Mouse (Mus musculus) liver, embryonic 12.5 days (tissue): Measurements from ENCODE around the gene Nmnat1. TPM values are rescaled to one million over a fixed set of nuclear protein-coding genes. Genes with fewer than 3 reads are reported as not detected.
A peak's percentile ranks its signal among the peaks of the same experiment; 100 is the strongest.
"Not testable (repeated sequence)": the region's sequence is repeated elsewhere in the genome, so short reads cannot be mapped to it uniquely, and the experiment has no call there.

Experiments used
- ATAC-seq: fragments of 200-750 bp; cut with Nextera tagmentation; 2 replicates; pipeline ENCODE4 v1.8.0; 2017; ENCODE audit warnings: moderate number of reproducible peaks, mild to moderate bottlenecking, moderate library complexity
- H3K27ac ChIP-seq: fragments of 300-500 bp; sonication (generic); 2 replicates; pipeline ENCODE4 v1.5.1; 2016; ENCODE audit warnings: mild to moderate bottlenecking
- H3K27me3 ChIP-seq: fragments of 300-500 bp; sonication (generic); replicated peaks from 2 replicates; pipeline ENCODE4 v1.6.1; 2016; ENCODE audit warnings: mild to moderate bottlenecking, moderate library complexity
- H3K36me3 ChIP-seq: fragments of 300-500 bp; sonication (generic); 2 replicates; pipeline ENCODE4 v1.6.1; 2016; ENCODE audit warnings: mild to moderate bottlenecking, moderate library complexity
- H3K4me1 ChIP-seq: fragments of 300-500 bp; sonication (generic); 2 replicates; pipeline ENCODE4 v1.6.1; 2016
- H3K4me2 ChIP-seq: fragments of 300-500 bp; sonication (generic); 2 replicates; pipeline ENCODE4 v1.6.1; 2016; ENCODE audit warnings: mild to moderate bottlenecking, moderate library complexity
- H3K4me3 ChIP-seq: fragments of 300-500 bp; sonication (generic); 2 replicates; pipeline ENCODE4 v1.5.1; 2016; ENCODE audit warnings: mild to moderate bottlenecking, moderate library complexity
- H3K9ac ChIP-seq: fragments of 300-500 bp; sonication (generic); 2 replicates; pipeline ENCODE4 v1.6.1; 2016; ENCODE audit warnings: mild to moderate bottlenecking, moderate library complexity
- H3K9me3 ChIP-seq: fragments of 300-500 bp; sonication (generic); replicated peaks from 2 replicates; pipeline ENCODE4 v1.6.1; 2016; ENCODE audit warnings: mild to moderate bottlenecking, moderate library complexity
- WGBS: fragments of 180-500 bp; shearing (Covaris S2); methylation state at CpG from one replicate; pipeline ENCODE4 v1.1.7; 2016; ENCODE audit not compliant: insufficient replicate concordance; 5-methylcytosine and 5-hydroxymethylcytosine counted together
- polyA plus RNA-seq: library from polyadenylated mRNA; unstranded; fragments of >200 nt; fragmentation: Nextera tagmentation; extraction: Ambion mirVana; gene quantifications from 2 replicates; pipeline ENCODE4 v1.2.1, GENCODE M21; 2016

Gene Nmnat1
- polyA plus RNA-seq, 1 experiment from 2014 or later, result 8.4 TPM

DNA sequence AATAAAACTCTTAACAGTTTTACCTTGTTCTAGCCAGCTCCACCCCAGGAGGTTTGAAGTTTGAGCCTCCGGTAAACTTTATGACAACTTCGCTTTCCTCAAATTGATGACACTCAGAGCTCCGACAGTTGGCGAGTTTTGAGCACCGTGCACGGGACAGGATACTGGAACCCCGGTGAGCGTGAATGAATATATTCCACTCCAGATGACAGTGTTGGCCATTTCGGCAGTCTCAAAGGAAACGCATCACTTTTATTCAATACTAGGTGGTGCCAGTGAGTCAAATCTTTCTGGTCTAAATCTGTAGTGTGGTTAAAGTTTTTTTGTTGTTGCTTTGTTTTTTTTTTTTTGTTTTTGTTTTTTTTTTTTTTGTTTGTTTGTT, 814 bp upstream of the Nmnat1 start:
- peak overlapping the region; percentile 93 for H3K4me3 ChIP-seq
- H3K36me3 ChIP-seq, result peaks cover 41% of the 10 kb centered on the region
- no peaks in the 10 kb centered on the region for H3K9me3 ChIP-seq
- WGBS, result under 1% methylated on average over 10 of the region's 10 CpGs
- ATAC-seq, result peak; percentile 16; the same call in 1 of the 2 replicates
- peak overlapping the region; percentile 82 for H3K9ac ChIP-seq
- peaks cover 24% of the 10 kb centered on the region for H3K4me1 ChIP-seq
- peak overlapping the region; percentile 79 for H3K4me2 ChIP-seq
- H3K27me3 ChIP-seq, result no peaks in the 10 kb centered on the region
- H3K27ac ChIP-seq, result peak overlapping the region; percentile 77

DNA sequence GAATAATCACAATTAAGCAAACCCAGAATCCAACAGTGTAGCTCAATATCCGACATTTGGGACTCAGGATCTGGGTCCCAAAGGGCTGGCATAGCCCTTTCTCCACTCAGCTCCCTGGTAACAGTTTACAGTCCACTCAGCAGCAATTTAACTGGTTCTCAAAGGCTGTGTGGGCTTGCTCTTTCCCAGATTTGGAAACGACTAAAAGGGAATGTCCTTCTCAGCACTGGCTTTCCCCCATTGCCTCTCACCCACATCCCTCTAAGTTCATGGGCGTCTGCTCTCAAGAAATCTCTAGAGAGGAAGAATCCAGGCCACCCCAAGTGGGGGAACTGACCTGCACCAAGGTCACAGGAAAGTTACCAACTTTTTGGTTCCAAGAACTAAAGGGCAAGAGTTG, 436 bp downstream of the Nmnat1 start:
- H3K4me2 ChIP-seq, result peak overlapping the region; percentile 79
- no peaks in the 10 kb centered on the region for H3K27me3 ChIP-seq
- ATAC-seq, result no peak
- H3K9me3 ChIP-seq, result no peaks in the 10 kb centered on the region
- peaks cover 24% of the 10 kb centered on the region for H3K4me1 ChIP-seq
- WGBS, result 43% methylated on average over 3 of the region's 3 CpGs
- peak overlapping the region; percentile 93 for H3K4me3 ChIP-seq
- peak overlapping the region; percentile 77; the same call in 1 of the 2 replicates for H3K27ac ChIP-seq
- H3K36me3 ChIP-seq, result peaks cover 30% of the 10 kb centered on the region
- H3K9ac ChIP-seq, result peak overlapping the region; percentile 82

DNA sequence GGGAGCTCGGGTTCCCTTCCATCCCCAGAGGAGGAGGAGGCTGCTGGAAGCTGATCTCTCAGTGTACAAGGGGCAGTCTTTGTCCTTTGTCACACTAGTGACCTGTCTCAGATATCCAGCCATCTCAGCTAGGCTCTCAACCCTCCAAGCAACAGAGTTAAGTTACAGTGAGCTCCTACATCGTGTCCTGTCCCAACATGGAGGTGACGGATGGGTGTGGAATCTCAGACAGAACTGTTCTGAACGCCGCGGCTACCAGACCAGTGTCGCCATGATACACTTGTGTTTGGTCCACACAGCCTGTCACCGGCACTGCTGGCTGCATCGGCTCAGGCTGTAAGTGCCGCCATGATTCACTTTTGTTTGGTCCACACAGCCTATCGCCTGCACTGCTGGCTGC, 7.9 kb downstream of the Nmnat1 start, which contains the start of gene Tmem274:
Gene Tmem274, plus strand, starts transcription at position 301 of the 400 bp plus-strand sequence.
- no peak within 1 kb of the TSS for H3K4me3 ChIP-seq
- H3K36me3 ChIP-seq, result peaks cover 13% of the 10 kb centered on the region
- no peak for ATAC-seq
- H3K27me3 ChIP-seq, result no peaks in the 10 kb centered on the region
- no peaks in the 10 kb centered on the region for H3K9me3 ChIP-seq
- WGBS, result 76% methylated on average over 11 of the region's 11 CpGs
- H3K4me2 ChIP-seq, result no peak within 1 kb of the TSS
- no peak within 1 kb of the TSS for H3K27ac ChIP-seq
- no peak within 1 kb of the TSS for H3K9ac ChIP-seq
- H3K4me1 ChIP-seq, result no peaks in the 10 kb centered on the region

DNA sequence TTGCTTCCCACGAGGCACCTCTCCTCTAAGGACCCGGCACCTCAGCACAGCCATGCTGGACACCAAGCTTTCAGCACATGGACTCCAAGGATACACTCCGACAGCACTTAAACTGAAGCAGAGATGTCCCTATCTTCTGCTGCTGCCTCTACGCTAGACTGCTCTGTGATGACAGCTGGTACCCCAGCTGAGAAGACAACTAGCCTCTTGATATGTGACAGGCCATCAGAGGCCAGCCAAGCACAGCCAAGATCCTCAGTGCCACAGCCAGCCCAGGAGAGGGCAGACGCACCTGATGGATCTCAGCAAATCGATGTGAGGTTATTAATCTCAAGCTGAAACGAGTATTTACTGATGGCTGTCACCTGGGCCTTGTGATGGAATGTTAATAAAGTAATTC, 9.9 kb downstream of the Nmnat1 start:
- H3K9me3 ChIP-seq, result no peaks in the 10 kb centered on the region
- H3K4me2 ChIP-seq, result no peak overlapping the region
- no peaks in the 10 kb centered on the region for H3K4me1 ChIP-seq
- H3K27ac ChIP-seq, result no peak overlapping the region
- ATAC-seq, result no peak
- peaks cover 13% of the 10 kb centered on the region for H3K36me3 ChIP-seq
- no peak overlapping the region for H3K4me3 ChIP-seq
- no peak overlapping the region for H3K9ac ChIP-seq
- WGBS, result 72% methylated on average over 7 of the region's 7 CpGs
- H3K27me3 ChIP-seq, result no peaks in the 10 kb centered on the region

DNA sequence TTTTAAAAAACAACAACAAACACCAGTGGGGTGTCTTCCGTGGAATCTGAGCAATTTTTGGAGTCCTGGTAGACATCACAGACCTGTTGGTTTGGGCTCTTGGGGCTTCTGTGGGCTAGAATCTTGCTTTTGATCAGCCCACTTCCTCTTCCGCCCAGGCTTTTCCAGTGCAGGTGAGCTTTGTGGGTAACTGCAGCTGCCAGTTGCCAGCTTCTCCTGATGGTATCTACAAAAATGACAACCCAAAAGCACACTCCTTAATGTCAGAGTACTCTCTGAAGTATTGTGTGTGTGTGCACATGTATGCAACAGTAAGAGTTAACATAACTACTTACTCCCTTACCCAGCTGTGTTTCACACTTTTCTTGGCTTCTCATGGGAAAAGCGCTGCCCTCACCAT, 15.4 kb downstream of the Nmnat1 start:
- no peak overlapping the region for H3K4me3 ChIP-seq
- no peak overlapping the region for H3K4me2 ChIP-seq
- H3K27ac ChIP-seq, result no peak overlapping the region
- peaks cover 32% of the 10 kb centered on the region for H3K36me3 ChIP-seq
- H3K4me1 ChIP-seq, result no peaks in the 10 kb centered on the region
- H3K27me3 ChIP-seq, result no peaks in the 10 kb centered on the region
- no peaks in the 10 kb centered on the region for H3K9me3 ChIP-seq
- H3K9ac ChIP-seq, result no peak overlapping the region
- WGBS, result 71% methylated on average over 3 of the region's 3 CpGs
- ATAC-seq, result no peak

DNA sequence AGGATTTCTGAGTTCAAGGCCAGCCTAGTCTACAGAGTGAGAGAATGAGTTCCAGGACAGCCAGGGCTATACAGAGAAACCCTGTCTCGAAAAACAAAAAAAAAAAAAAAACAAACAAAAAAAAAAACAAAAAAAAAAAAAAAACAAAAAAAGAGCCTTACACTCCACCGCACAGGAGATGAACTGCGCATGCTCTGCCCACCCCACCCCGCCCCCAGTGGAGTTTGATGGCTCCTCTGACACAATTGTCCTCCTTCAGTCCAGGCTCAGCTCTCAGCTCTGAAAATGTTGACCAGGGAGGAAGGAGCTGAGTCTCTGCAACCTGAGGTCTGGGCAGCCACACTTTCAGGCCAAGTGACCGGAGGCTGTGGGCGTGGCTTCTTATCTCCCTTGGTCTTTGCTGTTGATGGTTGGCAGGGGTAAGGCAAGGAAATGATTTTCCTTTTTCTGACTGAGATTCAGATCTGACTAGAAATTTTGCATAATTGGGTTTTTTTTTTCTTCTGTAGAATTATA, 21.5 kb downstream of the Nmnat1 start:
- Histone ChIP-seq H3K27me3 (no peaks in the 10 kb centered on the region; the same call in 1 of the 2 replicates), H3K4me2 (no peak overlapping the region), H3K4me1 (no peaks in the 10 kb centered on the region), H3K4me3 (no peak overlapping the region), H3K27ac (no peak overlapping the region), H3K9ac (no peak overlapping the region), H3K36me3 (peaks cover 7% of the 10 kb centered on the region), H3K9me3 (no peaks in the 10 kb centered on the region)
- WGBS, result 50% methylated on average over 6 of the region's 6 CpGs
- ATAC-seq, result no peak

DNA sequence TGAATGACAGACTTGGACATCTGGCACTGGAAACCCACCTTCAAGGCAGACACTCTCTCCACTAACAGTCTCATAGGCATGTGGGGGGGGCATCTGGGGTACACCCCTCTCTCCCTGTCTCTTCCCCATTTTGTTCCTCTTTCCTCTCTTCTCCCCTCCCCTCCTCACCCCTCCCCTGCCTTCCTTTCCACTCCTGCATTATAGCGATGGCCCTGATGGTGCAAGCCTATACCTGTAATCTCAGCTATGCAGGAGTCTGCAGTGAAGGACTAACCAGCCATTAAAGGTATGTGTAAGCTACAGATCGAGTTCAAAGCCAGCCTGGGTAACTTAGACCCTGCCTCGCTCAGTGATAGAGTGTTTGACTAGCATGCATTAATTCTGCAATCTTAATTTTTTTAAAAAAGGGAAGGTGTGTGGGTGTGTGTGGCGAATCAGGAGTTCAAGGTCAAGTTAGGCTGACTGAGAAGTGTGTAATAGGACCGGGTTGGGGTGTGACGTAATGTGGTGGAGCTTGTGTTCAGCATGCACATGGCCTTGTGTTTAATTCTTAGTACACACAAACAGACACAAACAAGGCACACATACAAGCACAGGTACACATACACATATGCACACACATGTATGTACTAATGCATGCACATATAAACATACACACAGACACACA, 22.6 kb downstream of the Nmnat1 start:
- Histone ChIP-seq H3K4me2 (no peak overlapping the region), H3K4me3 (no peak overlapping the region), H3K36me3 (0 out of 2 replicates have a peak, but pooled peaks cover under 1% of the 10 kb centered on the region), H3K4me1 (no peaks in the 10 kb centered on the region), H3K27me3 (peaks cover 4% of the 10 kb centered on the region; the same call in 1 of the 2 replicates), H3K27ac (no peak overlapping the region), H3K9ac (no peak overlapping the region), H3K9me3 (no peaks in the 10 kb centered on the region)
- no peak for ATAC-seq
- WGBS, result 50% methylated on average over 6 of the region's 6 CpGs

DNA sequence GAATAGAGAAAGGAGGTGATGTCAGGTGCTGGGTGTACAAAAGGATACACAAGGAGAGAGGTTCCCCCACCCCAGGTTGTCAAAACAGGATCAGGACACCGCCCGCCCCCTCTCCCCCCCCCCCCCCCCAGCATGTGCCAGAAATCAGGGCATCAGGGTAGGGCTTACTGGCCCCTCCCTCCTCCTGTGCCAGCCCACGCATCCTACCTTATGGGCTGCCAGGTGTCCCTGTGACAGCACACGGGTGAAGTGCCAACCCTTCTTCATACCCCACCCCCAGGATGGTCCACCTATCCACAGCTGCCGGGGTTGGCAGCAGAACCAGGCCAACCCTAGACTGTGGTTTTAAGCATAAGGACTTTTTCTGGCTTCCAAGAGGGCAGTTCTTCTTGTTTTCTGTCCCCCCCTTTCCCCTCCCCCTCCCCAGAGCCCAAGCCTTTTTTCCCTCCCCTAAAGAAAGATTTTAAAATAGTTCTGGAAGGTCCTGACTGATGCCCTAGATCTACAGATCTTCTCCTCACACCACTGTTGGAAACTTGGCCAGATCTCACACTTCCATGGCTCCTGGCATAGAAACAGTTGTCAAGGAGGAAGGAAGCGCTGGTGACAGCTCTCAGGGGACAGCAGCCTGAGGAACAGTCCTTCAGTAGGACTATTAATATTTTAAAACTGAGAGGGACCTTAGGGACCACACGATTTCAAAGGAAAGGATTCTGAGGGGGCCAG, 23.3 kb downstream of the Nmnat1 start:
- no peak overlapping the region for H3K9ac ChIP-seq
- ATAC-seq, result no peak
- H3K4me3 ChIP-seq, result no peak overlapping the region
- H3K27ac ChIP-seq, result no peak overlapping the region
- 56% methylated on average over 7 of the region's 7 CpGs for WGBS
- no peaks in the 10 kb centered on the region for H3K36me3 ChIP-seq
- H3K4me1 ChIP-seq, result no peaks in the 10 kb centered on the region
- no peaks in the 10 kb centered on the region for H3K9me3 ChIP-seq
- no peak overlapping the region for H3K4me2 ChIP-seq
- H3K27me3 ChIP-seq, result peaks cover 4% of the 10 kb centered on the region; the same call in 1 of the 2 replicates

DNA sequence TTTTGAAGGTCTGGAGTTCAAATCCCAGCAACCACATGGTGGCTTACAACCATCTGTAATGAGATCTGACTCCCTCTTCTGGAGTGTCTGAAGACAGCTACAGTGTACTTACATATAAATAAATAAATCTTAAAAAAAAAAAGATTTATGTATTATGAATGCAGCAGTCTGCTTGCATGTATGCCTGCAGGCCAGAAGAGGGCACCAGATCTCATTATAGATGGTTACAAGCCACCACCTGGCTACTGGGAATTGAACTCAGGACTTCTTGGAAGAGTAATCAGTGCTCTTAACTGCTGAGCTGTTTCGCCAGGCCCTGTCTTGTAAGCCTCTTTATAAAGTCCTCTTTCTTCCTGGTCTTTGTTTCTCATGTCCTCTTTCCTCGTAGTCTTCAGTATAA, 24.5 kb downstream of the Nmnat1 start:
- not testable (repeated sequence) for H3K27ac ChIP-seq, H3K36me3 ChIP-seq, H3K4me3 ChIP-seq, H3K4me2 ChIP-seq, H3K9me3 ChIP-seq, H3K27me3 ChIP-seq, ATAC-seq, H3K4me1 ChIP-seq, H3K9ac ChIP-seq
- WGBS, result 69% methylated on average over 2 of the region's 2 CpGs

DNA sequence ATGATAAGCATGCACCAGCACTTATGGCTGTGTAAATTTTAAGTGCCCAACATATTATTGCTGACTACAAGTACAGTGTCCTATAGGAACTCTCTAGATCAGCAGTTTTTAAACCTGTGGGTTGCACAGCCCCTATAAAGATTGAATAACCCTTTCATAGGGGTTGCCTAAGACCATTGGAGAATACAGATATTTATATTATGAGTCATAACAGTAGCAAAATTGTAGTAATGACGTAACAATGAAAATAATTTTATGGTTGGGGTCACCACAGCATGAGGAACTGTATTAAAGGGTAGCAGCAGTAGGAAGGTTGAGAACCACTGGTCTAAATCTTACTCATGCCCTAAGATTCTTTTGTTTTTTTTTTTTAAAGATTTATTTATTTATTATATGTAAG, 25.6 kb downstream of the Nmnat1 start:
- no peaks in the 10 kb centered on the region for H3K9me3 ChIP-seq
- no peak overlapping the region for H3K4me2 ChIP-seq
- H3K27ac ChIP-seq, result no peak overlapping the region
- no peak overlapping the region for H3K4me3 ChIP-seq
- WGBS, result 54% methylated on average over 1 of the region's 1 CpGs
- peaks cover 4% of the 10 kb centered on the region; the same call in 1 of the 2 replicates for H3K27me3 ChIP-seq
- ATAC-seq, result no peak
- H3K4me1 ChIP-seq, result no peaks in the 10 kb centered on the region
- H3K9ac ChIP-seq, result no peak overlapping the region
- no peaks in the 10 kb centered on the region for H3K36me3 ChIP-seq

DNA sequence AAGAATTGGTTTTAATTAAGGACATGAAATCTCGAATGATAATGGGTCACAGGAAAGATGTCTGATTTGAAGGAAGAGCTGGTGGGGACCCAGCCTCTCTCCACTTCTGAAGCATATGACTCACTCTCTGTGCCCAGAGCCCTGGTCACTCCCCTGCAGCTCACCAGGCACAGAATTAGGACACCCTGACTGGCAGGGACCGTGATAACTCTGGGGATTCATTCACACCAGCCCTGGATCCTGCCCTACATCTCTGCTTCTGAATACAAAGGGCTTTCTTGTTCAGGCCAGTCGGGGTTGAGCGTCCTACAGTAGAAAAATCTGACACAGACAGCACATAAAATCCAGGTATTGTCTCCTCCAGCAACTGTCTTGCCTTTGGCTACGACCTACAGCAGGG, 26.5 kb downstream of the Nmnat1 start:
- H3K36me3 ChIP-seq, result no peaks in the 10 kb centered on the region
- H3K4me2 ChIP-seq, result no peak overlapping the region
- 53% methylated on average over 5 of the region's 5 CpGs for WGBS
- no peak for ATAC-seq
- H3K4me3 ChIP-seq, result no peak overlapping the region
- no peak overlapping the region for H3K27ac ChIP-seq
- H3K27me3 ChIP-seq, result peaks cover 4% of the 10 kb centered on the region; the same call in 1 of the 2 replicates
- H3K9ac ChIP-seq, result no peak overlapping the region
- no peaks in the 10 kb centered on the region for H3K9me3 ChIP-seq
- no peaks in the 10 kb centered on the region for H3K4me1 ChIP-seq

DNA sequence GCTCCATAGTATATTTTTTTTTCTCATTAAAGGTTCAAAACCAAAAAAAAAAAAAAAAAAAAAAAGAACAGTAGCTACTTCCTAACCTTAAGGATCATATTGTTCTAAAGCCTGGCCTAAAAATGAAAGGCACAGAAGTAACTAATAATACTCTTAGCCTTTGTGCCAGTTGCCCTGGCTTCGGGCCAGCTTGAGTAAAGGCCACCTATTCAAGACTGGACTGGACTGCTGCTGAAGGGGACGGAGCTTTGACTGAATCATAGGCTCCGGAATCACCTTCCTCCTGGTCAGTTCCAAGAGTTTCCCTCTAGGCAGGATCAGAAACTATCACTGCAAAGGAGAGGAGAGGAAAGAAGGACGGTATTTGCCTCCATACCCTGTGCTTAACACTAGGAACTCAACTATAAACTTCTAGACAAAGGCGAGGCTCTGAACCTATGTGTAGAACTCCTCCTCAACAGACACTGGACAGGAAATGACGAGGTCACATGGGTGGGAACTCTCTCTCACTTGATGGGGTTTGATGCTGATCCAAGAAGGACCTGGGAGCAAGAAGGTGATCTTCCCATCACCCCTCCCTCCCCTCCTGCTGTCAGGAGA, 27.1 kb downstream of the Nmnat1 start:
- H3K9me3 ChIP-seq, result no peaks in the 10 kb centered on the region
- H3K36me3 ChIP-seq, result no peaks in the 10 kb centered on the region
- H3K9ac ChIP-seq, result no peak overlapping the region
- H3K4me3 ChIP-seq, result no peak overlapping the region
- H3K4me1 ChIP-seq, result no peaks in the 10 kb centered on the region
- H3K27ac ChIP-seq, result no peak overlapping the region
- H3K27me3 ChIP-seq, result peaks cover 4% of the 10 kb centered on the region; the same call in 1 of the 2 replicates
- no peak for ATAC-seq
- WGBS, result 59% methylated on average over 6 of the region's 6 CpGs
- H3K4me2 ChIP-seq, result no peak overlapping the region
